Mouse (Mus musculus): ENCODE measurements at regions not wholly inside any gene's neighbourhood (a gene's known extent, or its start where the extent isn't known, plus 50 kb on each side); places are given as distances from the start of the nearest gene placed in this dataset.

GRCm38 (mm10) chrX:142537259-142537963 lies 143.8 kb upstream of the Tmem164 start:
- intact Hi-C loops (cut with DNase I) = loop anchor here (5.0 kb wide), 1 partner anchor 165 kb away; no protein-coding TSS in a partner anchor

GRCm38 (mm10) chrX:142540264-142540663 lies 140.9 kb upstream of the Tmem164 start:
- intact Hi-C loops (cut with DNase I) = no loop called here
- peak; percentile 44 for DNase-seq

More at GRCm38 (mm10) chrX:142537259-142537963, 143.8 kb upstream of the Tmem164 start:
- DNase-seq = no peak

- intact Hi-C loops (cut with DNase I) = no loop called here
- no peak for DNase-seq
Measured at GRCm38 (mm10) chrX:142552196-142552595, 129.0 kb upstream of the Tmem164 start.

- DNase-seq = peak; percentile 10
- intact Hi-C loops (cut with DNase I) = no loop called here
Measured at GRCm38 (mm10) chrX:142554161-142554560, 127.0 kb upstream of the Tmem164 start.

GRCm38 (mm10) chrX:142557496-142557895 lies 123.7 kb upstream of the Tmem164 start:
- peak; percentile 8 for DNase-seq
- intact Hi-C loops (cut with DNase I) = loop anchor here (5.0 kb wide), 1 partner anchor 250 kb away; no protein-coding TSS in a partner anchor

- peak; percentile 4 for DNase-seq
- intact Hi-C loops (cut with DNase I) = no loop called here
Measured at GRCm38 (mm10) chrX:142560209-142560912, 120.8 kb upstream of the Tmem164 start.

- intact Hi-C loops (cut with DNase I) = no loop called here
Measured at GRCm38 (mm10) chrX:142561788-142562187, 119.4 kb upstream of the Tmem164 start.

GRCm38 (mm10) chrX:142564186-142564585 lies 117.0 kb upstream of the Tmem164 start:
- intact Hi-C loops (cut with DNase I) = no loop called here
- peak; percentile 3 for DNase-seq

More at GRCm38 (mm10) chrX:142561788-142562187, 119.4 kb upstream of the Tmem164 start:
- DNase-seq = no peak

GRCm38 (mm10) chrX:142571772-142572171 lies 109.4 kb upstream of the Tmem164 start:
- intact Hi-C loops (cut with DNase I) = no loop called here
- no peak for DNase-seq

- DNase-seq = no peak
- intact Hi-C loops (cut with DNase I) = no loop called here
Measured at GRCm38 (mm10) chrX:142574022-142574421, 107.2 kb upstream of the Tmem164 start.

- DNase-seq = no peak
- intact Hi-C loops (cut with DNase I) = no loop called here
Measured at GRCm38 (mm10) chrX:142574945-142575710, 106.1 kb upstream of the Tmem164 start.

- DNase-seq = no peak
- intact Hi-C loops (cut with DNase I) = no loop called here
Measured at GRCm38 (mm10) chrX:142576127-142576526, 105.1 kb upstream of the Tmem164 start.

GRCm38 (mm10) chrX:142577449-142578081 lies 103.6 kb upstream of the Tmem164 start:
- intact Hi-C loops (cut with DNase I) = no loop called here
- no peak for DNase-seq

- intact Hi-C loops (cut with DNase I) = no loop called here
- no peak for DNase-seq
Measured at GRCm38 (mm10) chrX:142585281-142585680, 95.9 kb upstream of the Tmem164 start.

GRCm38 (mm10) chrX:142599377-142599776 lies 81.8 kb upstream of the Tmem164 start:
- DNase-seq = no peak
- intact Hi-C loops (cut with DNase I) = no loop called here

- DNase-seq = no peak
- intact Hi-C loops (cut with DNase I) = no loop called here
Measured at GRCm38 (mm10) chrX:142600782-142601181, 80.4 kb upstream of the Tmem164 start.

GRCm38 (mm10) chrX:142605088-142605487 lies 76.1 kb upstream of the Tmem164 start:
- DNase-seq = no peak
- intact Hi-C loops (cut with DNase I) = no loop called here

GRCm38 (mm10) chrX:142606595-142607205 lies 74.5 kb upstream of the Tmem164 start:
- intact Hi-C loops (cut with DNase I) = no loop called here

GRCm38 (mm10) chrX:142616189-142616872 lies 64.9 kb upstream of the Tmem164 start:
- intact Hi-C loops (cut with DNase I) = no loop called here

More at GRCm38 (mm10) chrX:142606595-142607205, 74.5 kb upstream of the Tmem164 start:
- DNase-seq = no peak

GRCm38 (mm10) chrX:142618389-142618788 lies 62.8 kb upstream of the Tmem164 start:
- intact Hi-C loops (cut with DNase I) = no loop called here
- DNase-seq = no peak

More at GRCm38 (mm10) chrX:142616189-142616872, 64.9 kb upstream of the Tmem164 start:
- no peak for DNase-seq

Data from left cerebral cortex, postnatal 4 days (tissue).